Mouse (Mus musculus) lung, postnatal 0 days (tissue): ENCODE results near the gene Emid1. TPM values are rescaled to one million over a fixed set of nuclear protein-coding genes. Genes with fewer than 3 reads are reported as not detected.

Source experiments
- ATAC-seq: fragments of 200-750 bp; cut with Nextera tagmentation; 2 replicates; pipeline ENCODE4 v1.8.0; 2017; ENCODE audit warnings: moderate library complexity
- DNase-seq: peaks from one replicate; pipeline ENCODE4 v3.0.0-alpha.2; 2016; ENCODE audit warnings: low spot score
- H3K27ac ChIP-seq: fragments of 300-500 bp; sonication (generic); 2 replicates; pipeline ENCODE4 v1.5.1; 2014; ENCODE audit warnings: antibody characterized with exemption, mild to moderate bottlenecking, low read length, mixed read lengths
- H3K27me3 ChIP-seq: fragments of 300-500 bp; sonication (generic); replicated peaks from 2 replicates; pipeline ENCODE4 v1.6.1; 2014; ENCODE audit warnings: low read length, mixed read lengths; ENCODE audit not compliant: insufficient read depth
- H3K36me3 ChIP-seq: fragments of 300-500 bp; sonication (generic); 2 replicates; pipeline ENCODE4 v1.6.1; 2014; ENCODE audit warnings: low read length, mixed read lengths; ENCODE audit not compliant: insufficient read depth
- H3K4me1 ChIP-seq: fragments of 300-500 bp; sonication (generic); 2 replicates; pipeline ENCODE4 v1.6.1; 2014; ENCODE audit warnings: antibody characterized with exemption, low read depth, low read length, mixed read lengths; ENCODE audit not compliant: insufficient read depth
- H3K4me2 ChIP-seq: fragments of 300-500 bp; sonication (generic); replicated peaks from 2 replicates; pipeline ENCODE4 v1.6.1; 2014; ENCODE audit warnings: low read depth, mild to moderate bottlenecking, low read length, moderate library complexity, mixed read lengths
- H3K4me3 ChIP-seq: fragments of 300-500 bp; sonication (generic); 2 replicates; pipeline ENCODE4 v1.5.1; 2014; ENCODE audit warnings: low read depth, low read length
- H3K9ac ChIP-seq: fragments of 300-500 bp; sonication (generic); replicated peaks from 2 replicates; pipeline ENCODE4 v1.6.1; 2014; ENCODE audit warnings: low read depth, mild to moderate bottlenecking
- H3K9me3 ChIP-seq: fragments of 300-500 bp; sonication (generic); 2 replicates; pipeline ENCODE4 v1.6.1; 2016; ENCODE audit warnings: low read length, mixed read lengths
- CTCF ChIP-seq: IDR thresholded peaks from 2 replicates; pipeline ENCODE4 v1.5.1; 2016; ENCODE audit warnings: antibody characterized with exemption, mild to moderate bottlenecking
- EP300 ChIP-seq: IDR thresholded peaks from 2 replicates; pipeline ENCODE4 v1.6.1; 2016; ENCODE audit warnings: antibody characterized with exemption, mild to moderate bottlenecking, control low read depth
- WGBS: fragments of 180-500 bp; shearing (Covaris S2); extraction: QIAGEN DNeasy Blood & Tissue Kit; methylation state at CpG from one replicate; pipeline ENCODE4 v1.1.7; 2014; 5-methylcytosine and 5-hydroxymethylcytosine counted together
- polyA plus RNA-seq: library from polyadenylated mRNA; unstranded; fragments of >200 nt; fragmentation: Nextera tagmentation; extraction: Ambion mirVana; gene quantifications from 2 replicates; pipeline ENCODE4 v1.2.1, GENCODE M21; 2015

Gene Emid1
- polyA plus RNA-seq, 1 experiment from 2014 or later = 67.5 TPM

GRCm38 (mm10) chr11:5057064-5057463 is 95.0 kb downstream of the Emid1 start:
- no peaks in the 10 kb centered on the region for H3K9me3 ChIP-seq
- H3K4me1 ChIP-seq = peaks cover 26% of the 10 kb centered on the region
- no peak overlapping the region for H3K9ac ChIP-seq
- H3K27ac ChIP-seq = no peak overlapping the region
- 63% methylated on average over 8 of the region's 8 CpGs for WGBS
- H3K36me3 ChIP-seq = peaks cover 4% of the 10 kb centered on the region; the same call in 1 of the 2 replicates
- no peak for DNase-seq
- no peak for ATAC-seq
- TF ChIP-seq EP300 (no peak), CTCF (no peak)
- peaks cover 44% of the 10 kb centered on the region for H3K27me3 ChIP-seq
- no peak overlapping the region for H3K4me3 ChIP-seq
- no peak overlapping the region for H3K4me2 ChIP-seq

Other genes starting within 250 kb of the Emid1 start
- gene Nefh, start 204.2 kb downstream of the Emid1 start, polyA plus RNA-seq = 0.06 and 0.12 TPM in 2 replicates
- 27.3 and 28.3 TPM in 2 replicates for gene Ap1b1, start 165.4 kb downstream of the Emid1 start, polyA plus RNA-seq
- 2.3 and 2.5 TPM in 2 replicates for gene Rasl10a, start 94.1 kb downstream of the Emid1 start, polyA plus RNA-seq
- 31.2 and 33.3 TPM in 2 replicates for gene Gas2l1, start 86.9 kb downstream of the Emid1 start, polyA plus RNA-seq
- 17.0 and 19.4 TPM in 2 replicates for gene Rhbdd3, start 53.3 kb downstream of the Emid1 start, polyA plus RNA-seq
- 274 and 290 TPM in 2 replicates for gene Ewsr1, start 53.0 kb downstream of the Emid1 start, polyA plus RNA-seq
- 13.3 and 14.7 TPM in 2 replicates for gene Kremen1, start 109.3 kb upstream of the Emid1 start, polyA plus RNA-seq